Mouse (Mus musculus): ENCODE measurements around the gene Wdr89. TPM values are rescaled to one million over a fixed set of nuclear protein-coding genes. Genes with fewer than 3 reads are reported as not detected.

Wdr89 gene
- total and polyA plus RNA-seq, 2 experiments from 2014 or later, result 3.8 to 4.9 TPM

DNA sequence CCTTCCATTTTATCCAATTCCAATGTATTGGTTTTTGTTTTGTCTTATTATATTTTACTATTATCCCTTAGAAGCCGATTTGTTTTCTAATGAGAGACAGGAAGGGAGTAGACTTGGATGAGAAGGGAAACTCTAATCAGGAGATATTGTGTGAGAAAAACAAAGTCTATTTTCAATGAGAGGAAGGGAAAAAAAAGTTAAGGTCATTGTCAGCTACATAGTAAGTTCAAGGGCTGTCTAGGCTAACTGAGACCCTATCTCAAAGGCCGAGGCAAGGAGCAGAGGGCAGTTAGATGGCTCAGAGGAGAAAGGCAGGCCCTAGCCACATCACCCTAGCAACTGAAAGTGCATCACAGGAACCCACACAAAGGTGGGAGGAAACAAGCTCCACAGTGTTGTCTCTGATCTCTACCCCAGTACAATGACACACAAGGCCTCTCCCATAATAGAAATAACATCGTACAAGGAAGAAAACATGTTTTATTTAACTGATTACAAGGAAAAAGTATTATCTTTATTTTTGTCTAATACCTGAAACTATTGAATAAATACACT is 15.0 kb downstream of the Wdr89 start:
- Histone ChIP-seq H3K4me1 (ENCODE audit: insufficient read depth) (peaks cover 4% of the 10 kb centered on the region; the same call in 1 of the 2 replicates), H3K4me2 (ENCODE audit: low read depth) (no peak overlapping the region), H3K4me3 (ENCODE audit: low read depth, low read length) (no peak overlapping the region), H3K27ac (ENCODE audit: low read depth, low read length) (no peak overlapping the region), H3K27me3 (ENCODE audit: insufficient read depth, low read length) (no peaks in the 10 kb centered on the region), H3K9me3 (ENCODE audit: low read length) (no peaks in the 10 kb centered on the region), H3K36me3 (ENCODE audit: insufficient read depth) (no peaks in the 10 kb centered on the region), H3K9ac (no peak overlapping the region)
- no peak for TF ChIP-seq CTCF (IDR thresholded peaks at IDR 0.05; ENCODE audit: low read depth)
- 72% methylated on average over 3 of the region's 3 CpGs for WGBS
- ATAC-seq (no peak), DNase-seq (no peak)

DNA sequence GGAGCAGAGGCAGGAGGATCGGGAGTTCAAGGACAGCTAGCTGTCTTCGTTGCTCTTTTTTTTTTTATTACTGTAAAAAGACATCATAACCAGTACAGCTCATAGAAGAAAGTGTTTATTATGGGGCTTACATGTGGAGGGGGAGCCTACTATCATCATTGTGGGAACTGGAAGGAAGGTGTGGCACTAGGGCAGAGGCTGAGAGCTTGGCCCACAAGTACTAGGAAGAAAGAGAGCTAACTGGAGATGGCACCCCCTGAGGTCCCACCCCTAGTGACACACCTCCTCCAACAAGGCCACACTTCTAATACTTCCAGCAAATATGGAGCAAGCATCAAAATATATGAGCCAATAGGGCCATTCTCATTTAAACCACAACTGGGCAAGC is 19.6 kb downstream of the Wdr89 start:
- no peak overlapping the region for H3K9ac ChIP-seq
- no peak for ATAC-seq
- H3K4me1 ChIP-seq (ENCODE audit: insufficient read depth), result peaks cover 4% of the 10 kb centered on the region; the same call in 1 of the 2 replicates
- 0 out of 2 replicates have a peak overlapping the region, but pooled peaks have one; percentile 2 for H3K27ac ChIP-seq (ENCODE audit: low read depth, low read length)
- no peak overlapping the region for H3K4me2 ChIP-seq (ENCODE audit: low read depth)
- H3K4me3 ChIP-seq (ENCODE audit: low read depth, low read length), result no peak overlapping the region
- H3K27me3 ChIP-seq (ENCODE audit: insufficient read depth, low read length), result no peaks in the 10 kb centered on the region
- no peak for DNase-seq
- WGBS, result 28% methylated on average over 2 of the region's 2 CpGs
- H3K36me3 ChIP-seq (ENCODE audit: insufficient read depth), result no peaks in the 10 kb centered on the region
- no peaks in the 10 kb centered on the region for H3K9me3 ChIP-seq (ENCODE audit: low read length)
- TF ChIP-seq CTCF (IDR thresholded peaks at IDR 0.05; ENCODE audit: low read depth), result no peak

DNA sequence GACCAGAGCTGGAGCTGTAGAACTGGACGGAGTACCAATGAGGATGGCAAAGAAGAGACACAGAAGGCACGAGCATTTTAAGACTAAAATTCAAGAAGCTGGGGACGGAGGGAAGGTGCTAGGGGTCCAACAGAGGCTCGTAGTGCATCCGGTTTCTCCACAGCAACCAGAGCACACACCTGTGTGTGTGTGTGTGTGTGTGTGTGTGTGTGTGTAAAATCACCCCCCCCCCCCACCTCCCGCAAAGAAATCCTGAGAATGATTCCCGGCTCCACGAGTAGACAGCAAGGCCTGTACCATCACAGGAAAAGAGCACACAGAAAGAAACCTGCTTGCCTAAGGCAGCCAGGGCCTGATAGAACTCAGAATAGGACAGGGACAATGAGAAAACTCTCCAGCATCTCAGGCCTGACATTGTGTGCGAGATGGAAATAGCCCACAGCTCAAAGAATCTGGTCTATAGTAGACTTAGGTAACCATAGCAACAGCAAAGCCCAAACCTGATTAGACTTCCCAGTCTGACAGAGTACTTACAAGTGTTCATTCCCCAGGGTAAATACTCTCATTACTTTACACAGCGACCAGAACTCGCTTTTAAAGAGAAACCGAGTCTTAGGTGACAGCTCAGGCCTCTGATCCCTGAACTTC is 20.2 kb downstream of the Wdr89 start:
- TF ChIP-seq CTCF (IDR thresholded peaks at IDR 0.05; ENCODE audit: low read depth), result no peak
- H3K27ac ChIP-seq (ENCODE audit: low read depth, low read length), result peak overlapping the region; percentile 2; the same call in 1 of the 2 replicates
- no peaks in the 10 kb centered on the region for H3K9me3 ChIP-seq (ENCODE audit: low read length)
- H3K4me2 ChIP-seq (ENCODE audit: low read depth), result no peak overlapping the region
- WGBS, result 31% methylated on average over 12 of the region's 12 CpGs
- no peak overlapping the region for H3K4me3 ChIP-seq (ENCODE audit: low read depth, low read length)
- peak; percentile 95 for ATAC-seq
- peaks cover 4% of the 10 kb centered on the region; the same call in 1 of the 2 replicates for H3K4me1 ChIP-seq (ENCODE audit: insufficient read depth)
- H3K9ac ChIP-seq, result no peak overlapping the region
- peak; percentile 60 for DNase-seq
- no peaks in the 10 kb centered on the region for H3K27me3 ChIP-seq (ENCODE audit: insufficient read depth, low read length)
- no peaks in the 10 kb centered on the region for H3K36me3 ChIP-seq (ENCODE audit: insufficient read depth)

DNA sequence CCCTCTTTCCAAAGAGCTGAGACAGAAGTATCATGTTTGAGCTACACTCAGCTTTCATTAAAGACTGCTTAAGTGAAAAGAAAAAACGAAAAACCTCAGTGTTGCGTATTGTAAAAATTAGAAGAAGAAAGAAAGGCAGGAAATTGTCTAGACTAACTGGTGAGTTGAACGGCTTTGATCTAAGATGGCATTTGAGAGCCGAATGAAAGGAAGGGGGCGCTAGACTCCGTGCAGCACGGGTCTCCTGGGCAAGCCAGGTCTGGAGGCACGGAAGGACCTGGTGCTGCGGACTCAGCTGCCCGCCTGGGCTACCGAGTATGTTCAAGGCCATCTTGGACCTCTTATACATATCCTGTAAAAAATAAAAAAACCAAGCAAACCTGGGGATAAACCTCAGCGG is 21.1 kb downstream of the Wdr89 start:
- peak; percentile 36 for TF ChIP-seq CTCF (IDR thresholded peaks at IDR 0.05; ENCODE audit: low read depth)
- H3K4me2 ChIP-seq (ENCODE audit: low read depth), result no peak overlapping the region
- H3K36me3 ChIP-seq (ENCODE audit: insufficient read depth), result no peaks in the 10 kb centered on the region
- 59% methylated on average over 12 of the region's 12 CpGs for WGBS
- no peak overlapping the region for H3K27ac ChIP-seq (ENCODE audit: low read depth, low read length)
- no peaks in the 10 kb centered on the region for H3K27me3 ChIP-seq (ENCODE audit: insufficient read depth, low read length)
- no peak overlapping the region for H3K9ac ChIP-seq
- H3K4me1 ChIP-seq (ENCODE audit: insufficient read depth), result peaks cover 4% of the 10 kb centered on the region; the same call in 1 of the 2 replicates
- no peak overlapping the region for H3K4me3 ChIP-seq (ENCODE audit: low read depth, low read length)
- no peaks in the 10 kb centered on the region for H3K9me3 ChIP-seq (ENCODE audit: low read length)
- ATAC-seq, result no peak
- DNase-seq, result no peak

DNA sequence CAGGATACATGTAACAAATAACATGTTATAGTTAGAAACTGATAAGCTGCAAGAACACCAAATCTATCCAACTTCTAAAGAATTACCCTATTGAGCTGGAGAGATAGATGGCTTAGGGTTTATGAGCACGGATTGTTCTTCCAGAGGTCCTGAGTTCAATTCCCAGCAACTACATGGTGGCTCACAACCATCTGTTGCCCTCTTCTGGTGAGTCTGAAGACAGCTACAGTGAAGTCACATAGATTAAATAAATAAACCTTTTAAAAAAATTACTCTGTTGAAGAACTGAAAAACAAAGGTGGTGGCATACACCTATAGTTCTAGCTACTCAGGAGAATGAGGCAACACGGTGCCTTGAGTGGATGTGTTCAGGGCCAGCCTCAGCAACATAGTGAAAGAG is 21.7 kb downstream of the Wdr89 start:
- Histone ChIP-seq H3K4me1 (ENCODE audit: insufficient read depth) (peaks cover 4% of the 10 kb centered on the region; the same call in 1 of the 2 replicates), H3K27me3 (ENCODE audit: insufficient read depth, low read length) (no peaks in the 10 kb centered on the region), H3K27ac (ENCODE audit: low read depth, low read length) (no peak overlapping the region), H3K9me3 (ENCODE audit: low read length) (no peaks in the 10 kb centered on the region), H3K4me3 (ENCODE audit: low read depth, low read length) (no peak overlapping the region), H3K36me3 (ENCODE audit: insufficient read depth) (no peaks in the 10 kb centered on the region), H3K4me2 (ENCODE audit: low read depth) (no peak overlapping the region), H3K9ac (no peak overlapping the region)
- DNase-seq (no peak), ATAC-seq (no peak)
- 93% methylated on average over 2 of the region's 2 CpGs for WGBS
- peak; percentile 38 for TF ChIP-seq CTCF (IDR thresholded peaks at IDR 0.05; ENCODE audit: low read depth)

DNA sequence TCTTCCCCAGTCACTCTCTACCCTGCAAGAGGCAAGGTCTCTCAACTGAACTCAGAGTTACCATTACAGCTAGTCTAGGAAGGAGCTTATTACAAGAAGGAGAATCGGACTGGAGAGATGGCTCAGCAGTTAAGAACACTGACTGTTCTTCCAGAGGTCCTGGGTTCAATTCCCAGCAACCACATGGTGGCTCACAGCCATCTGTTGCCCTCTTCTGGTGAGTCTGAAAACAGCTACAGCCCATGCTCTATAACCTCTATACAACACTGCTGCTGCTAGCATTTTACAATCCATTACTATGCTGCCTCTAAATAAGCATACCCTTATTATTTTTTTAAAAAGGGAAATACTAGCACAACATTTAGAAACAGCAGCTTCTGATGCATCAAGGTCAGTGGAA is 23.6 kb downstream of the Wdr89 start:
- H3K9me3 ChIP-seq (ENCODE audit: low read length), result no peaks in the 10 kb centered on the region
- DNase-seq, result no peak
- ATAC-seq, result no peak
- H3K27ac ChIP-seq (ENCODE audit: low read depth, low read length), result no peak overlapping the region
- H3K4me2 ChIP-seq (ENCODE audit: low read depth), result no peak overlapping the region
- no peaks in the 10 kb centered on the region for H3K27me3 ChIP-seq (ENCODE audit: insufficient read depth, low read length)
- WGBS, result 96% methylated on average over 1 of the region's 1 CpGs
- H3K36me3 ChIP-seq (ENCODE audit: insufficient read depth), result no peaks in the 10 kb centered on the region
- H3K4me1 ChIP-seq (ENCODE audit: insufficient read depth), result peaks cover 4% of the 10 kb centered on the region; the same call in 1 of the 2 replicates
- H3K9ac ChIP-seq, result no peak overlapping the region
- H3K4me3 ChIP-seq (ENCODE audit: low read depth, low read length), result no peak overlapping the region
- no peak for TF ChIP-seq CTCF (IDR thresholded peaks at IDR 0.05; ENCODE audit: low read depth)

DNA sequence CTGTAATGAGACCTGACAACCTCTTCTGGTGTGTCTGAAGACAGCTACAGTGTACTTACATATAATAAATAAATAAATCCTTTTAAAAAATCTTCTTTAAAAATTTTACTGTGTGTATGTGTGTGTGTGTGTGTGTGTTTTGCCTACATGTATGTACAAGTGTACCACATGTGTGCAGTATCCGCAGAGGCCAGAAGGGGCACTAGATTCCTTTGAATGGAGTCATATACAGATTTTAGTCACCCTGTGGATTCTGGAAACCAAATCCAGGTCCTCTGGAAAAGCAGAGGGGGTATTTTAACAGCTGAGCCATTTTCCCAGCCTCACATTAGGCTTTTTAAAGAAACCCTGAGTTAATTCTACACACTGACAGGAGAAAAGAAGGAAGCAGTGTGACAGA is 27.6 kb downstream of the Wdr89 start:
- no peaks in the 10 kb centered on the region for H3K4me1 ChIP-seq (ENCODE audit: insufficient read depth)

More for the DNA sequence above, 27.6 kb downstream of the Wdr89 start:
- no peaks in the 10 kb centered on the region for H3K9me3 ChIP-seq (ENCODE audit: low read length)
- DNase-seq (no peak), ATAC-seq (no peak)
- no peaks in the 10 kb centered on the region for H3K27me3 ChIP-seq (ENCODE audit: insufficient read depth, low read length)
- TF ChIP-seq CTCF (IDR thresholded peaks at IDR 0.05; ENCODE audit: low read depth), result 0 out of 2 replicates have a peak, but pooled peaks have one; percentile 12
- H3K27ac ChIP-seq (ENCODE audit: low read depth, low read length), result no peak overlapping the region
- no peak overlapping the region for H3K4me3 ChIP-seq (ENCODE audit: low read depth, low read length)
- H3K9ac ChIP-seq, result no peak overlapping the region
- 91% methylated on average over 1 of the region's 1 CpGs for WGBS
- H3K4me2 ChIP-seq (ENCODE audit: low read depth), result no peak overlapping the region
- no peaks in the 10 kb centered on the region for H3K36me3 ChIP-seq (ENCODE audit: insufficient read depth)
